Mouse (Mus musculus): Measurements from ENCODE around the gene Pfdn6.

- TF ChIP-seq CTCF (IDR thresholded peaks at IDR 0.05; ENCODE audit: low read depth, low read length) (no peak), TAL1 (conservative IDR thresholded peaks at IDR 0.05; ENCODE audit: low read depth, low read length) (no peak)
These were observed 23.8 kb downstream of the Pfdn6 start for GRCm38 (mm10) chr17:33916294-33916693.
